Mouse (Mus musculus): ENCODE data around the gene Fscb.

GRCm38 (mm10) chr12:64436675-64437074, 37.8 kb downstream of the Fscb start:
- TF ChIP-seq CTCF (IDR thresholded peaks at IDR 0.05; ENCODE audit: low read depth): no peak
- no peak for TF ChIP-seq EP300 (IDR thresholded peaks at IDR 0.05; ENCODE audit: low read depth)

Data from liver, postnatal 0 days (tissue).